Mouse (Mus musculus) heart, postnatal 4 days (tissue): ENCODE results near the gene Calca. TPM values are rescaled to one million over a fixed set of nuclear protein-coding genes. Genes with fewer than 3 reads are reported as not detected.
"Not testable (repeated sequence)": the region's sequence is repeated elsewhere in the genome, so short reads cannot be mapped to it uniquely, and the experiment has no call there.

Experiments used
- DNase-seq: peaks from one replicate; pipeline ENCODE4 v3.0.0; 2021
- total RNA-seq, 2 experiments: library from RNA; stranded (reverse); gene quantifications; 2 replicates each; pipeline ENCODE4 v1.2.3; 2021

Gene Calca
- under 1 TPM; 0.54 to 0.60 TPM for total RNA-seq

GRCm38 (mm10) chr7:114636102-114636501, at the start of gene Calca:
Calca (minus strand) TSS chr7:114636357.
- peak; percentile 7 for DNase-seq

- no peak for DNase-seq
Observed at GRCm38 (mm10) chr7:114672697-114673096, 36.5 kb upstream of the Calca start.

GRCm38 (mm10) chr7:114671405-114671804, 35.2 kb upstream of the Calca start:
- no peak for DNase-seq

- no peak for DNase-seq
Observed at GRCm38 (mm10) chr7:114649730-114650129, 13.6 kb upstream of the Calca start.

DNA sequence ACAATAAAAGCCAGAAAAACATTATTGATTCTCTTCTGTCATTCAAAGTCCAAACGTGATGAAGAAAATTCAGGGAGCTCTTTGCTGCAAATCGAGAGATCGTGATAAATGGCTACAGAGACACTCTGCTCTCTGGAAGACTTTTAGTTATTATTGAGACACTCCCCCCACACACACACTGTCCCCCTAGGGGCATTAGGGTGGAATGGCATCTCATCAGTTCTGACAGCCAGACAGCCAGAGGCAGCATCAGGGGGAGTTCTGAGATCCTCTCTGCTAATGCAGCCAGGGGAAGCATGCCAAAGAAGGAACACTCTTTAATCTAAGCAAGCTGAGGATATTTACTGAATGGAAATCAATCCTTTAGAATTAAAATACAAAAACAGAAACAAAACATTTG, 12.6 kb upstream of the Calca start:
- DNase-seq: no peak

- DNase-seq: peak; percentile 37
Observed at GRCm38 (mm10) chr7:114635569-114636101, 522 bp downstream of the Calca start.

GRCm38 (mm10) chr7:114634386-114634785, 1.8 kb downstream of the Calca start:
- DNase-seq: peak; percentile 11

DNA sequence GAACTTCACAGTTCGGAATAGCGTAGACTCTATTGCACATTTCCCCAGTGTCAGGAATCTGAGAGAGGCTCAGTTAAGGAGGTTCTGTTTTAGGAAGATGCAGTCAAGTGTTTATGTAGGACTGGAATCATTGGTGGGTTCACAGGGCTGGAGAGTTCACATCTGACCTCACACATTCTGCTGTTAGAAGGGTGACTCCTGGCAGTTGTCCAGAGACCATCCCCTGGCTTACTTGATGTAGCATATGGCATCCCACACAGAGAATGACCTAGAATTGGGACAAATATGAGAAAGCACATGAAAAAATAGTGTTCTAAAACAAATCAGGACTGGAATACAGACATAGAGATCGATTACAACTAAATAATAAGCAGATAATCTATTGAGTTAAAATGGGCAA, 10.2 kb downstream of the Calca start:
- DNase-seq: no peak

- DNase-seq: no peak
Observed at GRCm38 (mm10) chr7:114616759-114617158, 19.4 kb downstream of the Calca start.

GRCm38 (mm10) chr7:114594391-114594790, 41.8 kb downstream of the Calca start:
- DNase-seq: not testable (repeated sequence)

GRCm38 (mm10) chr7:114582441-114582840, 53.7 kb downstream of the Calca start:
- DNase-seq: no peak

Other genes with a start within 250 kb of the Calca start
- 10 to 100 TPM; 13.2 TPM for gene Pde3b, start 221.1 kb downstream of the Calca start, total RNA-seq
- gene Cyp2r1, start 73.4 kb downstream of the Calca start, total RNA-seq: 1 to 10 TPM; 1.0 to 1.9 TPM
- 1 to 10 TPM; 1.3 to 1.8 TPM for gene Calcb, start 82.3 kb upstream of the Calca start, total RNA-seq
- 1 to 10 TPM; 1.9 to 2.7 TPM for gene Insc, start 107.3 kb upstream of the Calca start, total RNA-seq